Mouse (Mus musculus) right cerebral cortex, postnatal 14 days (tissue): ENCODE measurements around the gene Gm20388.

ENCODE experiments used
- DNase-seq: peaks from one replicate; pipeline ENCODE4 v3.0.0; 2022

The Gm20388 gene

GRCm38 (mm10) chr8:124264032-124264431 is 4353.4 kb downstream of the Gm20388 start:
- DNase-seq: no peak

- DNase-seq: no peak
These were observed 4354.0 kb downstream of the Gm20388 start for GRCm38 (mm10) chr8:124264671-124265070.

- no peak for DNase-seq
These were observed 4354.5 kb downstream of the Gm20388 start for GRCm38 (mm10) chr8:124265130-124265529.

GRCm38 (mm10) chr8:124265798-124266197 is 4355.2 kb downstream of the Gm20388 start:
- no peak for DNase-seq

GRCm38 (mm10) chr8:124267206-124267605 is 4356.6 kb downstream of the Gm20388 start:
- DNase-seq: no peak

- no peak for DNase-seq
These were observed 4359.9 kb downstream of the Gm20388 start for GRCm38 (mm10) chr8:124270504-124270903.

- DNase-seq: no peak
These were observed 4360.3 kb downstream of the Gm20388 start for GRCm38 (mm10) chr8:124270904-124271303.

GRCm38 (mm10) chr8:124271518-124271917 is 4360.9 kb downstream of the Gm20388 start:
- DNase-seq: no peak

- no peak for DNase-seq
These were observed 4362.2 kb downstream of the Gm20388 start for GRCm38 (mm10) chr8:124272792-124273191.

GRCm38 (mm10) chr8:124273606-124274218 is 4363.1 kb downstream of the Gm20388 start:
- no peak for DNase-seq

GRCm38 (mm10) chr8:124274441-124275120 is 4363.9 kb downstream of the Gm20388 start:
- no peak for DNase-seq

GRCm38 (mm10) chr8:124275377-124276071 is 4364.9 kb downstream of the Gm20388 start:
- no peak for DNase-seq

- DNase-seq: no peak
These were observed 4367.6 kb downstream of the Gm20388 start for GRCm38 (mm10) chr8:124277951-124278910.

GRCm38 (mm10) chr8:124278956-124279689 is 4368.5 kb downstream of the Gm20388 start:
- no peak for DNase-seq

GRCm38 (mm10) chr8:124279690-124279985 is 4369.0 kb downstream of the Gm20388 start:
- DNase-seq: no peak

- DNase-seq: no peak
These were observed 4371.3 kb downstream of the Gm20388 start for GRCm38 (mm10) chr8:124281700-124282541.

GRCm38 (mm10) chr8:124282878-124283630 is 4372.4 kb downstream of the Gm20388 start:
- DNase-seq: no peak

GRCm38 (mm10) chr8:124283644-124284332 is 4373.1 kb downstream of the Gm20388 start:
- DNase-seq: no peak

- no peak for DNase-seq
These were observed 4373.7 kb downstream of the Gm20388 start for GRCm38 (mm10) chr8:124284333-124284711.

GRCm38 (mm10) chr8:124284984-124285576 is 4374.4 kb downstream of the Gm20388 start:
- DNase-seq: no peak
